Mouse (Mus musculus): ENCODE measurements at regions not wholly inside any gene's neighbourhood (a gene's known extent, or its start where the extent isn't known, plus 50 kb on each side); places are given as distances from the start of the nearest gene placed in this dataset.
A peak's percentile ranks its signal among the peaks of the same experiment; 100 is the strongest.
"Not testable (repeated sequence)": the region's sequence is repeated elsewhere in the genome, so short reads cannot be mapped to it uniquely, and the experiment has no call there.

DNA sequence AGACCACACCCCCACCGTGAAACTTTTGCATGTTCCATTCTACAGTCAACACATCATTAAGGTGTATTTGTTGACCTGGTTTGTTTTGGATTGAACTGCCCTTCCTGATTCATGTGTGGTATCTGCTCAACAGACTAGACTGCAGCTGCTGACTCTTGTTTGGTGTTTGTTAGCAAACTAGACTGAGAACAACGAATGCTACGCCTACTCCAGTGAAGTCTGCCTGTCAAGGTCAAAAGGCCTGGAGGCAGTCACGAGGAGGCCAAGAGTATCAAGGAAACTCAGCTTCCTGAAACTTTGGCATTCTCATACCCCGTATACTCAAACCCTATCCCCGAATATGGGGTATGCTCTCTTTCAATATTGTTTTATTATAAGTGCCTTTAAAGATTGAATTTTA is 194.2 kb upstream of the Spin1 start:
- not testable (repeated sequence) for H3K4me2 ChIP-seq (replicated peaks); H3K27ac ChIP-seq (replicated peaks); H3K9me3 ChIP-seq (replicated peaks); H3K4me1 ChIP-seq; H3K4me3 ChIP-seq (replicated peaks); H3K9ac ChIP-seq; H3K27me3 ChIP-seq; H3K36me3 ChIP-seq; ATAC-seq (ENCODE audit: insufficient number of reproducible peaks, low FRiP score, low TSS enrichment, low read depth)
- 83% methylated on average over 6 of the region's 6 CpGs for WGBS

GRCm38 (mm10) chr13:50906910-50907309 is 193.8 kb upstream of the Spin1 start:
- Histone ChIP-seq H3K9me3 (replicated peaks) (no peaks in the 10 kb centered on the region), H3K4me1 (no peaks in the 10 kb centered on the region), H3K4me2 (replicated peaks) (no peak overlapping the region), H3K27ac (replicated peaks) (no peak overlapping the region), H3K4me3 (replicated peaks) (no peak overlapping the region), H3K36me3 (no peaks in the 10 kb centered on the region), H3K9ac (no peak overlapping the region), H3K27me3 (no peaks in the 10 kb centered on the region)
- WGBS, result 90% methylated on average over 1 of the region's 1 CpGs
- no peak for ATAC-seq (ENCODE audit: insufficient number of reproducible peaks, low FRiP score, low TSS enrichment, low read depth)

GRCm38 (mm10) chr13:50912776-50913175 is 187.9 kb upstream of the Spin1 start:
- H3K9ac ChIP-seq; H3K4me2 ChIP-seq (replicated peaks); H3K27me3 ChIP-seq; ATAC-seq (ENCODE audit: insufficient number of reproducible peaks, low FRiP score, low TSS enrichment, low read depth); H3K4me1 ChIP-seq; H3K27ac ChIP-seq (replicated peaks); H3K36me3 ChIP-seq; H3K9me3 ChIP-seq (replicated peaks); H3K4me3 ChIP-seq (replicated peaks): not testable (repeated sequence)
- WGBS, result 55% methylated on average over 2 of the region's 2 CpGs

- H3K4me1 ChIP-seq; H3K4me3 ChIP-seq (replicated peaks); H3K9me3 ChIP-seq (replicated peaks); H3K36me3 ChIP-seq; H3K27ac ChIP-seq (replicated peaks); H3K9ac ChIP-seq; ATAC-seq (ENCODE audit: insufficient number of reproducible peaks, low FRiP score, low TSS enrichment, low read depth); H3K4me2 ChIP-seq (replicated peaks); H3K27me3 ChIP-seq: not testable (repeated sequence)
- 84% methylated on average over 3 of the region's 3 CpGs for WGBS
Observed at GRCm38 (mm10) chr13:50934017-50934416, 166.7 kb upstream of the Spin1 start.

DNA sequence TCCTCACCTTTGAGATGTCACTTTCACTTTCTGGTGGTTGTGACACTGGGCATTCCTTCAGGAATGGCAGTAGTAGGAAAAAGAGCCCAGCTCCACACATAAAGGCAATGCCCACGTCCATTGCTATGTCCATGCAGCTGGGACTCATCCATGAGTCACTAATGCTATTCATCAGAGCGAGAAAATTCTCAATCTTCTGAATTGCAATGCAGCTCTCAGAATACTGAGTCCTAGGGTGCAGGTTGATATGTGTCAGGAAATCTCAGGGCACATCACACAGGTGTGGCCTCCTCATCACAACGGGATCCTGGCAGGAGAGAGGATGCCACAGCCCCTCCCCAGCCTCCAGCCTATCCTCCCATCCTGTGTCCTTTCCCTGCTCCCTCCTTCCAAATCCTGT is 158.1 kb upstream of the Spin1 start:
- no peak overlapping the region for H3K4me2 ChIP-seq (replicated peaks)
- no peak for ATAC-seq (ENCODE audit: insufficient number of reproducible peaks, low FRiP score, low TSS enrichment, low read depth)
- H3K9me3 ChIP-seq (replicated peaks), result no peaks in the 10 kb centered on the region
- no peaks in the 10 kb centered on the region for H3K36me3 ChIP-seq
- H3K4me1 ChIP-seq, result no peaks in the 10 kb centered on the region
- no peaks in the 10 kb centered on the region for H3K27me3 ChIP-seq
- H3K4me3 ChIP-seq (replicated peaks), result no peak overlapping the region
- 69% methylated on average over 3 of the region's 3 CpGs for WGBS
- H3K9ac ChIP-seq, result no peak overlapping the region
- no peak overlapping the region for H3K27ac ChIP-seq (replicated peaks)

GRCm38 (mm10) chr13:50949545-50950226 is 151.0 kb upstream of the Spin1 start:
- Histone ChIP-seq H3K9ac (no peak overlapping the region), H3K27me3 (no peaks in the 10 kb centered on the region), H3K4me1 (no peaks in the 10 kb centered on the region), H3K4me2 (replicated peaks) (no peak overlapping the region), H3K27ac (replicated peaks) (no peak overlapping the region), H3K9me3 (replicated peaks) (no peaks in the 10 kb centered on the region), H3K36me3 (no peaks in the 10 kb centered on the region), H3K4me3 (replicated peaks) (no peak overlapping the region)
- ATAC-seq (ENCODE audit: insufficient number of reproducible peaks, low FRiP score, low TSS enrichment, low read depth), result no peak; the same call in 1 of the 2 replicates
- WGBS, result 43% methylated on average over 6 of the region's 6 CpGs

DNA sequence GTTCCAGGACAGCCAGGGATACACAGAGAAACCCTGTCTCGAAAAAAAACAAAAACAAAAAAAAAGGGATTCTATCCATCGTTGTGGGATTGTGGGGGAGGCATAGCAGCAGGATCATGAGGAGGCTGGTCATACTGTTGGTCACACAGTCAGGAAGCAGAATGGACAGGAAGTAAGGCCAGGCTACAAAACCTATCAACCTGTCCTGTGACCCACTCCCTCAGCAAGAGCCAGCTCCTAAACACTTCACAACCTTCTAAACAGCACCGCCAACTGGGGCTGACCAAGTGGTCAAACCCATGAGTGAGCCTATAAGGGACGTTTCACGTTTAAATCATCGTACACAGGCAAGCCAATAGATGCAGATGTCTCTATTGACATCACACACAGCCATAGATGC is 146.0 kb upstream of the Spin1 start:
- no peak overlapping the region for H3K4me2 ChIP-seq (replicated peaks)
- no peak overlapping the region for H3K9ac ChIP-seq
- no peak overlapping the region for H3K4me3 ChIP-seq (replicated peaks)
- H3K36me3 ChIP-seq, result no peaks in the 10 kb centered on the region
- H3K27me3 ChIP-seq, result no peaks in the 10 kb centered on the region
- no peaks in the 10 kb centered on the region for H3K9me3 ChIP-seq (replicated peaks)
- H3K4me1 ChIP-seq, result peaks cover 3% of the 10 kb centered on the region; the same call in 1 of the 2 replicates
- no peak overlapping the region for H3K27ac ChIP-seq (replicated peaks)
- 87% methylated on average over 6 of the region's 6 CpGs for WGBS
- ATAC-seq (ENCODE audit: insufficient number of reproducible peaks, low FRiP score, low TSS enrichment, low read depth), result no peak

- ATAC-seq (ENCODE audit: insufficient number of reproducible peaks, low FRiP score, low TSS enrichment, low read depth), result no peak
- H3K27me3 ChIP-seq, result no peaks in the 10 kb centered on the region
Observed at GRCm38 (mm10) chr13:50958051-50958883, 142.4 kb upstream of the Spin1 start.

DNA sequence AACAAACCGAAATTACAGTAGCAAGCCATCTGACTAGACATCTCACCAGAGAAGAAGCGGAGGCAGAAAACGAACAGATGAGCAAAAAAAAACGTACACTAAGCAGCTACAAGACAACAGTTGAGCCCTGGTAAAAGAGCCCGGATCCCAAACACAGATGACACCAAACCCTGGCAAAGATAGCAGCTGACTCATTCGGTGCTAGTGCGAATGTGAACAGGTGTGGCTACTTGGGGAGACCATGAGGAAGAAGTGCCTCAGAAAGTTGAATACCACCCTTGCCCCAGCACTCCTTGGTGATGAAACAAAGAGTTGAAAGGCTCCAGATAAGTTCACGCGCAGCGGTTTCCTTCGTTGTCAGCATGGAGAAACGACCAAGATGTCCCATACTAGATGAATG is 139.8 kb upstream of the Spin1 start:
- no peaks in the 10 kb centered on the region for H3K36me3 ChIP-seq
- H3K27ac ChIP-seq (replicated peaks), result no peak overlapping the region
- WGBS, result 82% methylated on average over 12 of the region's 12 CpGs
- no peaks in the 10 kb centered on the region for H3K27me3 ChIP-seq
- H3K4me3 ChIP-seq (replicated peaks), result no peak overlapping the region
- H3K9ac ChIP-seq, result no peak overlapping the region
- no peak overlapping the region for H3K4me2 ChIP-seq (replicated peaks)
- ATAC-seq (ENCODE audit: insufficient number of reproducible peaks, low FRiP score, low TSS enrichment, low read depth), result no peak
- H3K9me3 ChIP-seq (replicated peaks), result no peaks in the 10 kb centered on the region
- H3K4me1 ChIP-seq, result peaks cover 6% of the 10 kb centered on the region; the same call in 1 of the 2 replicates

More at GRCm38 (mm10) chr13:50958051-50958883, 142.4 kb upstream of the Spin1 start:
- Histone ChIP-seq H3K9me3 (replicated peaks) (no peaks in the 10 kb centered on the region), H3K4me1 (peaks cover 3% of the 10 kb centered on the region; the same call in 1 of the 2 replicates), H3K4me3 (replicated peaks) (no peak overlapping the region; the same call in 1 of the 2 replicates), H3K27ac (replicated peaks) (no peak overlapping the region), H3K4me2 (replicated peaks) (peak overlapping the region; percentile 29), H3K36me3 (no peaks in the 10 kb centered on the region), H3K9ac (no peak overlapping the region)
- WGBS, result 42% methylated on average over 20 of the region's 20 CpGs

DNA sequence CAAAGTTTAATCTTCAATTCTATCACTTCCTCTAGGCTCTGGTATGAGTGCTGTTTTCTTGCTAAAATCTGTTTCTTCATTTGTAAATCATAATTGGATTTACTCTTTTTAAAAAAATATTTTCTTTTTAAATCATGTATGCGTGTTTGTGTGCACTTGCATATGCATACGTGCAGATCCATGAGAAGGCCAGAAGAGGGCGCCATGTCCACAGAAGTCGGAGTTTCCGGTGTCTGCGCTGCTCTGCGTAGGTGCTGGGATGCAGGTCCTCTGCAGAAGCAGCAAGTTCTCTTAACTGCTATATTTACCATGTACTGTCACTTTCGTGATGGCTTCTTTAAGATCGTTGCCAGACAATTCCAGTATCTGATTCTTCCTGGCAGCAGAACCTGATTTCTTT is 136.6 kb upstream of the Spin1 start:
- Histone ChIP-seq H3K9ac (no peak overlapping the region), H3K4me2 (replicated peaks) (no peak overlapping the region), H3K4me1 (peaks cover 3% of the 10 kb centered on the region; the same call in 1 of the 2 replicates), H3K27me3 (no peaks in the 10 kb centered on the region), H3K36me3 (no peaks in the 10 kb centered on the region), H3K9me3 (replicated peaks) (no peaks in the 10 kb centered on the region), H3K4me3 (replicated peaks) (no peak overlapping the region), H3K27ac (replicated peaks) (no peak overlapping the region)
- ATAC-seq (ENCODE audit: insufficient number of reproducible peaks, low FRiP score, low TSS enrichment, low read depth), result no peak
- WGBS, result 74% methylated on average over 9 of the region's 9 CpGs

DNA sequence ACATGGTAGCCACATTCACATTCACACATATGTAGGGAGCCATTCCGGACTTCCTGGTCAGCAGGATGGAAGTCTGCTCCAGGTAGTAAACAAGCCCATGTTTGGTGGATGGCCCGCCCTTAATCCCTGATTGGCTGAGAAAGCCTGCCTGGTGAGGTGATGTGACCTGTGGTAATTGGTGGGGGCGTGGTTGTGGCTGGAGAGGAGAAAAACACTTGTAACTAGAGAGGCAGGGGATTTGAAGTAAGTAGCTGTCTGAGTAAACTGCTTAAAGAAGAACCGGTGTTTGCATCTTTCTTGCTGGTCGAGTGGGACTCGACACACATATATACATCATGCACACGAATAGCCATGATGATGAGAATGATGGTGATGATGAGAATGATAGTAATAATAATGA is 135.6 kb upstream of the Spin1 start:
- H3K9me3 ChIP-seq (replicated peaks); H3K36me3 ChIP-seq; H3K4me1 ChIP-seq; H3K4me3 ChIP-seq (replicated peaks); H3K4me2 ChIP-seq (replicated peaks); H3K27me3 ChIP-seq; H3K9ac ChIP-seq; ATAC-seq (ENCODE audit: insufficient number of reproducible peaks, low FRiP score, low TSS enrichment, low read depth): not testable (repeated sequence)
- peak overlapping the region; percentile 55; the same call in 1 of the 2 replicates for H3K27ac ChIP-seq (replicated peaks)
- WGBS, result 68% methylated on average over 7 of the region's 7 CpGs

Data from embryonic facial prominence, embryonic 15.5 days (tissue).